Mouse (Mus musculus) T-helper 1 cell (primary cell): ENCODE measurements at regions not wholly inside any gene's neighbourhood (a gene's known extent, or its start where the extent isn't known, plus 50 kb on each side); places are given as distances from the start of the nearest gene placed in this dataset.

Source experiments
- in situ Hi-C: fragments of 300-600 bp; cut with MboI, MseI; formaldehyde crosslinking; loops from one replicate; pipeline ENCODE4 v1.15.1; 2025; ENCODE audit warnings: high pct_unique_total_duplicates

DNA sequence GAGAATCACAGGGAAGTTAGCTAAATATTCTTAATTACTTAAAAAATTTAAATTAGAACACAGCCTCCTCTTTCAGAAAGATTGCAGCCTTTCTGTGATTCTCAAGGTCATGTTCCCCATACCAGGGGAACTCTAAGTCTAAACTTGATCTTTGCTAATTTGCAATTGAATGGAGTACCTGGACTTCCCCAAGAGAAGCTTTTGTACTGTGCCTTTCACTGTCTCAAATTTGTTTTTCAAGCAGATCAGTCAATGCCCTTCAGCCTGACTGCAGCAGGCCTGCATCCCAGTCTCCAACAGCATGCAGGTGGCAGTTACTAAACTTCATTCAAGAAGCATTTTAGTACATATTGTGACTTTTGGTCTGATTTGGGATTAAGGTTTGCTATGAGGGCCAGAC lies 611.8 kb downstream of the Snca start:
- in situ Hi-C loops, result loop anchor here (25.0 kb wide), 1 partner anchor 981 kb away; no protein-coding TSS in a partner anchor

DNA sequence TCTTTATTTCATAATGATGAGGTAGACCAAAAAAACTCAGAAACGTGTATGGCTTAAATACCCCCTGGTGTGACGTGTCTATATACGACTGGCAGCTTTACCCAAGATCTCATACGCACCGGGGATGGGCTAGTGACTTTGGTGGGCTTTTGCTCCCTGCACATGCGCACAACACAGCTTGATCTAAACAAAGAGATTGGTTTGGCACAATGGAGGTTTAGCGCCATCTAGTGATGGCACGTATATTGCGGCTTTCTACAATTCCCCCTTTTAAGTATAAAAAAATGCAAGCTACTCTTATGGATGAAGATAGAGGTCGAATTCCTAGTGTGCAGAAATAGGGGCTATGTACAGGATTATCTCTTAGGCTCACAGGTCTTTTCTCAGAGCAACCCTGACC lies 628.1 kb downstream of the Snca start:
- in situ Hi-C loops, result loop anchor here (25.0 kb wide), 1 partner anchor 964 kb away; no protein-coding TSS in a partner anchor
